Mouse (Mus musculus) hindbrain, postnatal 0 days (tissue): ENCODE results near the gene Tbc1d22b. TPM values are rescaled to one million over a fixed set of nuclear protein-coding genes. Genes with fewer than 3 reads are reported as not detected.

Experiments used
- ATAC-seq: fragments of 200-750 bp; cut with Nextera tagmentation; 2 replicates; pipeline ENCODE4 v1.8.0; 2017; ENCODE audit warnings: mild to moderate bottlenecking, moderate TSS enrichment, moderate library complexity
- DNase-seq: peaks from one replicate; pipeline ENCODE4 v3.0.0-alpha.2; 2015; ENCODE audit warnings: low spot score
- H3K27ac ChIP-seq: fragments of 300-500 bp; sonication (generic); 2 replicates; pipeline ENCODE4 v1.5.1; 2014; ENCODE audit warnings: mild to moderate bottlenecking
- H3K27me3 ChIP-seq: fragments of 300-500 bp; sonication (generic); 2 replicates; pipeline ENCODE4 v1.6.1; 2014; ENCODE audit warnings: low read length, mixed read lengths; ENCODE audit not compliant: insufficient read depth
- H3K36me3 ChIP-seq: fragments of 300-500 bp; sonication (generic); 2 replicates; pipeline ENCODE4 v1.6.1; 2014; ENCODE audit warnings: low read length, mixed read lengths; ENCODE audit not compliant: insufficient read depth
- H3K4me1 ChIP-seq: fragments of 300-500 bp; sonication (generic); 2 replicates; pipeline ENCODE4 v1.6.1; 2014; ENCODE audit warnings: antibody characterized with exemption, low read length, mixed read lengths; ENCODE audit not compliant: insufficient read depth
- H3K4me2 ChIP-seq: fragments of 300-500 bp; sonication (generic); 2 replicates; pipeline ENCODE4 v1.6.1; 2014; ENCODE audit warnings: low read depth, mild to moderate bottlenecking, low read length, moderate library complexity, mixed read lengths
- H3K4me3 ChIP-seq: fragments of 300-500 bp; sonication (generic); 2 replicates; pipeline ENCODE4 v1.5.1; 2014; ENCODE audit warnings: low read length
- H3K9ac ChIP-seq: fragments of 300-500 bp; sonication (generic); replicated peaks from 2 replicates; pipeline ENCODE4 v1.6.1; 2014; ENCODE audit warnings: mild to moderate bottlenecking, low read length, moderate library complexity, mixed read lengths
- H3K9me3 ChIP-seq: fragments of 300-500 bp; sonication (generic); 2 replicates; pipeline ENCODE4 v1.6.1; 2016; ENCODE audit warnings: low read length, mixed read lengths
- CTCF ChIP-seq: IDR thresholded peaks from 2 replicates; pipeline ENCODE4 v1.5.1; 2016; ENCODE audit warnings: antibody characterized with exemption, control low read depth, low read depth
- WGBS: fragments of 180-500 bp; shearing (Covaris S2); extraction: QIAGEN DNeasy Blood & Tissue Kit; methylation state at CpG from one replicate; pipeline ENCODE4 v1.1.7; 2014; 5-methylcytosine and 5-hydroxymethylcytosine counted together
- microRNA-seq, 2 experiments: library from miRNA; unstranded; fragments of <30 nt; microRNA quantifications; one replicate each; pipeline ENCODE4; 2016
- polyA plus RNA-seq: library from polyadenylated mRNA; unstranded; fragments of >200 nt; fragmentation: Nextera tagmentation; extraction: Ambion mirVana; gene quantifications from 2 replicates; pipeline ENCODE4 v1.2.1, GENCODE M21; 2015
- total RNA-seq: library from RNA; depleted of rRNA; stranded (reverse); fragments of >200 nt; gene quantifications from 2 replicates; pipeline ENCODE4 v1.2.3, GENCODE M21; 2014; rRNA removed

Tbc1d22b gene
- total and polyA plus RNA-seq, 2 experiments from 2014 or later = 26.4 to 40.4 TPM

DNA sequence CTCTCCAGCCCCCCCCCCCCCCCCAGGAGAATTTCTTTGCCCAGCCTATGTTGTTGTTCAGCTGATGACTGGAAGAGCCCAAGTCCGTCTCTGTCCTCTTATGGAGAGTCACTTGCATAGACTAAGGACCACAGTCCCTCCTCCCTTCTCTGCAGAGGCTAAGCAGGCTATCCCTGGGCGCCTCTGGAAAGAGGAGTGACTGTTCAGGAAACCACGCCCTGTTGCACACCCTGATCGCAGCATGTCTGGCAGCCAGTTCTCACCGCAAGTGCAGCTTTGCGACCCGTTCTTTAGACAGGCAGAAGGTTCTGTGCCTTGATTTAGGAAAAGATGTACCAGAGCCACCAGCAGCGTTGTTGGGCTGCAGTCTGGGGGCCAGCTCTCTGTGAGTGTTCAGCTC lies 88.3 kb downstream of the Tbc1d22b start:
- H3K27me3 ChIP-seq = no peaks in the 10 kb centered on the region
- no peaks in the 10 kb centered on the region for H3K4me1 ChIP-seq
- no peak overlapping the region for H3K27ac ChIP-seq
- no peak for DNase-seq
- no peak overlapping the region for H3K4me2 ChIP-seq
- H3K9ac ChIP-seq = no peak overlapping the region
- H3K36me3 ChIP-seq = peaks cover 51% of the 10 kb centered on the region
- WGBS = 86% methylated on average over 8 of the region's 8 CpGs
- H3K9me3 ChIP-seq = no peaks in the 10 kb centered on the region
- no peak for TF ChIP-seq CTCF
- no peak for ATAC-seq
- no peak overlapping the region for H3K4me3 ChIP-seq

DNA sequence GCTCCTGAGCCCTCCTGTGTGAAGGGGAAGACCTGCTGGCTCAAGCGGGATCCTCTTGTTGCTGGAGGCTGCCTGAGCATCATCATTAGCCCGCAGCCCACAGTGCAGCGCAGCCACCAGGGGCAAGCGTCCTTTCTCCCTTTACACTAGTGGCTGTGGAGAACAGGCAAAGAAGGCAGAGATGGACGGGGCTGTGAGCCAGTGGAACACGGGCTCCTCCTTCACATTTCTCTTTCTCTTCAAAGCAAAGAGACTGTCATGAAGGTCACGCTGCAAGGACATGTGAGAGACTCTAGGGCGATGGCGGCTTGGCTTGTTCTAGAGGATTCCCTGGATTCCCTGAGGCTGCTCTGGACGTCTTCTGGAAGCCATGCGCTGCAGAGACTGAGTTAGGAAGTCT lies 91.4 kb downstream of the Tbc1d22b start:
- Histone ChIP-seq H3K9ac (no peak overlapping the region), H3K36me3 (peaks cover 34% of the 10 kb centered on the region), H3K4me3 (no peak overlapping the region), H3K27me3 (no peaks in the 10 kb centered on the region), H3K4me1 (no peaks in the 10 kb centered on the region), H3K4me2 (no peak overlapping the region), H3K27ac (no peak overlapping the region), H3K9me3 (no peaks in the 10 kb centered on the region)
- DNase-seq = no peak
- 93% methylated on average over 11 of the region's 11 CpGs for WGBS
- no peak for TF ChIP-seq CTCF
- no peak for ATAC-seq

GRCm38 (mm10) chr17:29642219-29642618 lies 92.6 kb downstream of the Tbc1d22b start:
- 59% methylated on average over 3 of the region's 3 CpGs for WGBS
- H3K36me3 ChIP-seq = peaks cover 27% of the 10 kb centered on the region
- ATAC-seq = no peak

More at GRCm38 (mm10) chr17:29642219-29642618, 92.6 kb downstream of the Tbc1d22b start:
- no peak for TF ChIP-seq CTCF
- H3K27me3 ChIP-seq = no peaks in the 10 kb centered on the region
- H3K4me3 ChIP-seq = no peak overlapping the region
- no peak for DNase-seq
- H3K27ac ChIP-seq = no peak overlapping the region
- no peaks in the 10 kb centered on the region for H3K4me1 ChIP-seq
- no peak overlapping the region for H3K4me2 ChIP-seq
- H3K9ac ChIP-seq = no peak overlapping the region
- no peaks in the 10 kb centered on the region for H3K9me3 ChIP-seq

Small RNA genes within 50 kb of the gene (microRNA-seq; reads per million reads assigned to microRNA genes)
- gene Mir7667 = 0 to 0.18 reads per million in 2 experiments

Other genes starting within 250 kb of the Tbc1d22b start
- gene Pi16, start 232.1 kb upstream of the Tbc1d22b start, total RNA-seq = 2.3 and 2.8 TPM in 2 replicates
- gene Pi16, start 232.1 kb upstream of the Tbc1d22b start, polyA plus RNA-seq = 1.7 and 2.3 TPM in 2 replicates
- 622 and 633 TPM in 2 replicates for gene Mtch1, start 201.9 kb upstream of the Tbc1d22b start, total RNA-seq
- gene Mtch1, start 201.9 kb upstream of the Tbc1d22b start, polyA plus RNA-seq = 464 and 500 TPM in 2 replicates
- gene Fgd2, start 188.9 kb upstream of the Tbc1d22b start, total RNA-seq = 14.7 and 19.1 TPM in 2 replicates
- 10.3 and 10.9 TPM in 2 replicates for gene Fgd2, start 188.9 kb upstream of the Tbc1d22b start, polyA plus RNA-seq
- gene Pim1, start 59.0 kb upstream of the Tbc1d22b start, total RNA-seq = 15.4 and 18.9 TPM in 2 replicates
- 14.6 and 16.8 TPM in 2 replicates for gene Pim1, start 59.0 kb upstream of the Tbc1d22b start, polyA plus RNA-seq
- gene Gm17657, start 147 bp upstream of the Tbc1d22b start, total RNA-seq = not detected in 2 replicates
- gene Gm17657, start 147 bp upstream of the Tbc1d22b start, polyA plus RNA-seq = not detected in 2 replicates
- not detected in 2 replicates for gene Tmem217, start 2.6 kb downstream of the Tbc1d22b start, total RNA-seq
- 0.90 and 1.2 TPM in 2 replicates for gene Tmem217, start 2.6 kb downstream of the Tbc1d22b start, polyA plus RNA-seq
- gene Rnf8, start 65.0 kb downstream of the Tbc1d22b start, total RNA-seq = 22.2 and 29.4 TPM in 2 replicates
- 71.3 and 73.8 TPM in 2 replicates for gene Rnf8, start 65.0 kb downstream of the Tbc1d22b start, polyA plus RNA-seq
- gene Gm28043, start 65.1 kb downstream of the Tbc1d22b start, total RNA-seq = 2.6 and 5.0 TPM in 2 replicates
- 1.2 and 1.9 TPM in 2 replicates for gene Gm28043, start 65.1 kb downstream of the Tbc1d22b start, polyA plus RNA-seq
- 69.1 and 71.5 TPM in 2 replicates for gene Cmtr1, start 110.8 kb downstream of the Tbc1d22b start, total RNA-seq
- gene Cmtr1, start 110.8 kb downstream of the Tbc1d22b start, polyA plus RNA-seq = 106 and 116 TPM in 2 replicates
- gene Ccdc167, start 167.3 kb downstream of the Tbc1d22b start, total RNA-seq = 9.7 and 14.4 TPM in 2 replicates
- gene Ccdc167, start 167.3 kb downstream of the Tbc1d22b start, polyA plus RNA-seq = 9.8 and 11.3 TPM in 2 replicates